ENCODE assay signal across 11 mouse cellular contexts in the genomic region with DNA sequence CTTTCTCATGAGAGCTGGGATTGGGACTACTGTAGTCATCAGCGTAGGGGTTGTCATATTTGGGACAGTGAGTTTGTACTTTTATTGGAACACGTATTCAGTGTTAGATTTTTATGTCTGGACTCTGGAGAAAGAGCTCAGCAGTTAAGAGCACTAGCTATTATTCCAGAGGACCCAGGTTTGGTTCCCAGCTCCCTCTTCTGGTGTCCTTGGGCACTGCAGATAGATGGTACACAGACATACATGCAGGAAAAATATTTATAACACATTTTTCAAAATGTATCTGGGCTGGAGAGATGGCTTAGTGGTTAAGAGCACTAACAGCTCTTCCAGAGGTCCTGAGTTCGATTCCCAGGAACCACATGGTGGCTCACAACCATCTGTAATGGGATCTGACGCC. TPM values are rescaled to one million over a fixed set of nuclear protein-coding genes. Genes with fewer than 3 reads are reported as not detected.
DNase-seq lines count a peak whose midpoint lies in the region; TF ChIP-seq lines count a peak whose summit lies in the region.
"Had no signal": no experiment of that assay in that cellular context is flagged by ENCODE, and none has a peak within 500 bp of the region (broad histone marks: within the 10 kb centered on the region; RNA-seq: fewer than 3 reads in every experiment).

No protein-coding gene starts in this region.

- DNase-seq in adrenal gland, postnatal 14 days: peak; percentile 70
- no peak for DNase-seq in adrenal gland, adult 8-10 months
- no peak for DNase-seq in left cerebral cortex, adult 2 months (ENCODE audit: extremely low spot score in 1 of 2, low spot score in 2 of 2)
- DNase-seq in left cerebral cortex, postnatal 25 days (ENCODE audit: low spot score in 2 of 2): no peak
- DNase-seq in R1 (ENCODE audit: low read depth, low spot score): peak; percentile 52
- DNase-seq in lung, postnatal 14 days: peak; percentile 68
- DNase-seq in layer of hippocampus, postnatal 36 days: no peak
- no peak for DNase-seq in forebrain, embryonic 10.5 days (ENCODE audit: extremely low spot score, low spot score)

- no peaks in the 10 kb centered on the region for H3K27me3 ChIP-seq in forebrain, embryonic 10.5 days (ENCODE audit: poor library complexity, severe bottlenecking)
- H3K27me3 ChIP-seq: heart, embryonic 13.5 days had no signal

- 92% methylated on average over 4 of the region's 4 CpGs for WGBS in forebrain, embryonic 10.5 days

- intact Hi-C loops in left cerebral cortex, adult 2 months (cut with DNase I): no loop called here
- intact Hi-C loops in left cerebral cortex, postnatal 25 days (cut with DNase I): no loop called here

- no peak overlapping the region for H3K4me3 ChIP-seq in left cerebral cortex, adult 2 months
- H3K4me3 ChIP-seq in forebrain, embryonic 10.5 days: no peak overlapping the region
- H3K4me3 ChIP-seq: erythroblast, embryonic 14.5 days; heart, embryonic 13.5 days had no signal

- TF ChIP-seq CTCF in left cerebral cortex, adult 2 months (IDR thresholded peaks at IDR 0.05): peak; percentile 64

- H3K27ac ChIP-seq in left cerebral cortex, adult 2 months: no peak overlapping the region
- H3K27ac ChIP-seq in forebrain, embryonic 10.5 days: no peak overlapping the region
- H3K27ac ChIP-seq: heart, embryonic 13.5 days; macrophage had no signal

- H3K4me1 ChIP-seq in forebrain, embryonic 10.5 days: peaks cover 43% of the 10 kb centered on the region

- peaks cover 42% of the 10 kb centered on the region for H3K36me3 ChIP-seq in forebrain, embryonic 10.5 days (replicated peaks)

- H3K9me3 ChIP-seq in forebrain, embryonic 10.5 days: no peaks in the 10 kb centered on the region
- H3K9me3 ChIP-seq: heart, embryonic 13.5 days had no signal

RNA-seq across cellular contexts. Expression of a gene that starts 28.3 kb away (rescaled TPM):
- total RNA-seq in adrenal gland, postnatal 14 days (2021): 316 and 319 TPM in 2 replicates
- 100 to 1,000 TPM; 357 to 412 (median 388) TPM for total RNA-seq in adrenal gland, adult 8-10 months (2022)
- total RNA-seq in left cerebral cortex, adult 2 months (2021): 100 to 1,000 TPM; 306 to 324 TPM
- total RNA-seq in left cerebral cortex, postnatal 25 days (2021): 100 to 1,000 TPM; 350 to 351 TPM
- total RNA-seq in layer of hippocampus, postnatal 36 days (2021): 100 to 1,000 TPM; 417 to 423 TPM
- polyA plus RNA-seq in forebrain, embryonic 10.5 days (2016; fragmentation: Nextera tagmentation; extraction: Ambion mirVana): 340 and 360 TPM in 2 replicates

Comparison
In these comparisons a context has a peak if more than half of its experiments do, and no peak if none do; other contexts are left out.
1. DNase-seq: peak in adrenal gland, postnatal 14 days (single experiment), R1 (single experiment) and lung, postnatal 14 days (single experiment); none in adrenal gland, adult 8-10 months (single experiment), left cerebral cortex, adult 2 months (0 of 2), left cerebral cortex, postnatal 25 days (0 of 2), layer of hippocampus, postnatal 36 days (0 of 2) and forebrain, embryonic 10.5 days (single experiment).